Mouse (Mus musculus) heart, embryonic 15.5 days (tissue): ENCODE measurements around the gene Pla2g15. TPM values are rescaled to one million over a fixed set of nuclear protein-coding genes. Genes with fewer than 3 reads are reported as not detected.

ENCODE experiments used
- ATAC-seq: fragments of 200-750 bp; cut with Nextera tagmentation; replicated peaks from 2 replicates; pipeline ENCODE4 v1.8.0; 2017; ENCODE audit warnings: low read depth, moderate TSS enrichment; ENCODE audit not compliant: insufficient number of reproducible peaks, insufficient read depth, low FRiP score
- H3K27ac ChIP-seq: fragments of 300-500 bp; sonication (generic); 2 replicates; pipeline ENCODE4 v1.5.1; 2015; ENCODE audit warnings: mild to moderate bottlenecking, inconsistent platforms
- H3K27me3 ChIP-seq: fragments of 300-500 bp; sonication (generic); 2 replicates; pipeline ENCODE4 v1.6.1; 2015; ENCODE audit warnings: inconsistent platforms
- H3K36me3 ChIP-seq: fragments of 300-500 bp; sonication (generic); 2 replicates; pipeline ENCODE4 v1.6.1; 2015; ENCODE audit warnings: mild to moderate bottlenecking, inconsistent platforms
- H3K4me1 ChIP-seq: fragments of 300-500 bp; sonication (generic); replicated peaks from 2 replicates; pipeline ENCODE4 v1.6.1; 2015; ENCODE audit warnings: inconsistent platforms
- H3K4me2 ChIP-seq: fragments of 300-500 bp; sonication (generic); 2 replicates; pipeline ENCODE4 v1.6.1; 2015; ENCODE audit warnings: inconsistent platforms, mild to moderate bottlenecking, moderate library complexity
- H3K4me3 ChIP-seq: fragments of 300-500 bp; sonication (generic); 2 replicates; pipeline ENCODE4 v1.5.1; 2015; ENCODE audit warnings: mild to moderate bottlenecking, inconsistent platforms
- H3K9ac ChIP-seq: fragments of 300-500 bp; sonication (generic); 2 replicates; pipeline ENCODE4 v1.6.1; 2015; ENCODE audit warnings: mild to moderate bottlenecking, inconsistent platforms
- H3K9me3 ChIP-seq: fragments of 300-500 bp; sonication (generic); replicated peaks from 2 replicates; pipeline ENCODE4 v1.6.1; 2016; ENCODE audit warnings: inconsistent platforms
- WGBS: fragments of 180-500 bp; shearing (Covaris S2); methylation state at CpG from one replicate; pipeline ENCODE4 v1.1.7; 2015; ENCODE audit warnings: mixed read lengths; 5-methylcytosine and 5-hydroxymethylcytosine counted together
- polyA plus RNA-seq: library from polyadenylated mRNA; unstranded; fragments of >200 nt; fragmentation: Nextera tagmentation; extraction: Ambion mirVana; gene quantifications from 2 replicates; pipeline ENCODE4 v1.2.1, GENCODE M21; 2015

The Pla2g15 gene
- polyA plus RNA-seq, 1 experiment from 2014 or later: 7.0 TPM

DNA sequence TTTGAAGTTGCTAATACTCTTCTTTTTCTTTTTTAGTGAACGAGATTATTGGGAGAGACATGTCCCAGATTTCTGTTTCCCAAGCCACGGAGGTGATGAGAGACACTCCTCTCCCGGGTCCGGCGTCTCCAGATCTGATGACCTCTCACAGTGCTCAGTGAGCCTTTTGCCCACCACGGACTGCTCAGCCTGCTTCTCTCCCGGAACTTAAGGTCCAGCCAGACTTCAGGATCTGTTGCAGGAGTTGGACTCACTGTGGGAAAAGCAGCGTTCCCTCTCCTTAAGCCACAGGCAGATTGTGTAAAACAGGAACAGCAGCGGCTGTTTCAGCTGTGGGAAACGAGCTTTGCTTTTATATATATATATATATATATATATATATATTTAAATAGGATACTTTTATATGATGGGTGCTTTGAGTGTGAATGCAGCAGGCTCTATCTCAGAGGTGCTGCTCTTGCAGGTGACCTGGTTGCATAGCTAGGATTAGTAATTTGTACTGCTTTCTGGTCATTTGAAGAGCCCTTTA, 22.3 kb upstream of the Pla2g15 start:
- no peak overlapping the region for H3K27ac ChIP-seq
- no peak overlapping the region for H3K9ac ChIP-seq
- no peak overlapping the region for H3K4me3 ChIP-seq
- 89% methylated on average over 10 of the region's 10 CpGs for WGBS
- no peaks in the 10 kb centered on the region for H3K9me3 ChIP-seq
- H3K36me3 ChIP-seq: peaks cover 42% of the 10 kb centered on the region
- no peak overlapping the region for H3K4me2 ChIP-seq
- no peaks in the 10 kb centered on the region for H3K4me1 ChIP-seq
- no peaks in the 10 kb centered on the region for H3K27me3 ChIP-seq
- no peak for ATAC-seq

DNA sequence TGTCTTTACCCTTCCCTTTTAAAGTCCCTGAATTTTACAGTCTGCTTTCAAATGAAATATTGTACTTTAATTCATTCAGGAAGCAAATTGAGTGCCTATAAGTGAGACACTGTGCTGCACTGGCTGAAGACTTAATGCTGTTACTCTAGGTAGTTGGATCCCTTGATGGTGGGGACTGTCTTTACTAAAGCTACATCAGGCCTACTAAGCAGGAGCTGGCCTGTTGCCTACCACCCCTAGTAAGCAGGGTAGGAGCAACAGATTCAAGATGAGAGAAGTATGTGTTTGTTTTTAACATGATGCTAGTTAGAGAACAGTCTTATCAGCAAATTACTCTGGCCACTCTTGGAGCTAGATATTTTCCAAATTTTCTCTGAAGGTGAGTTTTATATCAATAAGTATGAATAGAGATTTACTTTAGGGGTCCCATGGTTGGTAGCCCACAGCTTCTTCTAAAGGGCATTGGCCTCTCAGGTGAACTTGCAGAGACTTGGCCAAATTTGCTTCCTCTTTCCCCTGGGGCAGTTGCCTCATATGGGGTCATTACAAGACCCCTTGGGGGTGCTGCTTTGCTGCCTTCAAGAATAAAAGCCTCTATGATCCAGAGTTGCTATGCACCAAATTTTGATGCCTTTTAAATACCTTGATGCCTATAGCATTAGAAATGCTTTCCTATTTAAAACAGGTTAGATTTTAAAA, 20.8 kb upstream of the Pla2g15 start:
- ATAC-seq: no peak
- no peaks in the 10 kb centered on the region for H3K4me1 ChIP-seq

DNA sequence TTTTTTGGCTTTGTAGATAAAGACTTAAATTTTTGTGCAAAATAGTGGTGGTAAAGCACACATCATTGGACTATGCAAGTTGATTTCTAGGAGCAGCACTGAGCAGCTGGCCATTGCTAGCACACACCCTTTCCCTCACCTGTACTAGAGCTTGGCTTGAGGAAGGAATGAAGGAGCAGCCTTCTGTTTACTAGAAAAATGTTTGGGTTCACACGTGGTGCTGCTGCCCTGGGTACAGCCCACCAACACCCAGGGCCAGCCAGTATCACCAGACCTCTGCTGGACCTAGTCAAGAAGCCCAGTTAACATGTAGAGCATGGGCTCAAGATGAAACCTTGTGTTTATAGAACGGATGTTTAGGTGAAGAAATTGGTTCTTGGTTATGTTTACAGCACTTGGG, 20.2 kb upstream of the Pla2g15 start:
- ATAC-seq: no peak
- H3K36me3 ChIP-seq: peaks cover 38% of the 10 kb centered on the region
- no peaks in the 10 kb centered on the region; the same call in 1 of the 2 replicates for H3K4me1 ChIP-seq
- H3K9me3 ChIP-seq: no peaks in the 10 kb centered on the region
- no peak overlapping the region for H3K27ac ChIP-seq
- H3K9ac ChIP-seq: no peak overlapping the region
- H3K4me3 ChIP-seq: no peak overlapping the region
- H3K4me2 ChIP-seq: no peak overlapping the region
- 82% methylated on average over 2 of the region's 2 CpGs for WGBS
- peaks cover 12% of the 10 kb centered on the region for H3K27me3 ChIP-seq

More for the DNA sequence above, 20.8 kb upstream of the Pla2g15 start:
- Histone ChIP-seq H3K9ac (no peak overlapping the region), H3K27ac (no peak overlapping the region), H3K36me3 (peaks cover 38% of the 10 kb centered on the region), H3K27me3 (peaks cover 6% of the 10 kb centered on the region; the same call in 1 of the 2 replicates), H3K9me3 (no peaks in the 10 kb centered on the region), H3K4me3 (no peak overlapping the region), H3K4me2 (no peak overlapping the region)

DNA sequence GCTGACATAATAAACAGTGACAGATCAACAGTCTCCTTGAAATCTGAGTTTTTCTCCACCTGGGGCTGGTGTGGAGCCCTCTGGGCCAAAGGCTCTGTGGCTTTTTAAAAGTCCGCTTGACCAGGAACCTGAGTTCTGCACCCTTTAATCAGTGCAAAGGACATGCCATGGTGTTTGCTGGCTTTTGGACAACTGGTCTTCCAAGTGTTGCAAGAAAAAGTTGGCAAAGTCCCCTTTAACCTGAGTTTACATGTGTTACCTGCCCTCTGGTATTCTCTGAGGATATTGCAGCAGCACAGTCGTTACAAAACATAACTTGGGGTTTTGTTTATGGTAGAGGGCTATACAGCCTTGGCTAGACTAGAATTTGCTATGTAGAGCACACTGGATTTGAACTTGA, 19.7 kb upstream of the Pla2g15 start:
- Histone ChIP-seq H3K27ac (no peak overlapping the region), H3K9ac (no peak overlapping the region), H3K9me3 (no peaks in the 10 kb centered on the region), H3K36me3 (peaks cover 38% of the 10 kb centered on the region), H3K4me1 (peaks cover under 1% of the 10 kb centered on the region; the same call in 1 of the 2 replicates), H3K4me2 (no peak overlapping the region), H3K4me3 (no peak overlapping the region), H3K27me3 (peaks cover 17% of the 10 kb centered on the region)
- 82% methylated on average over 2 of the region's 2 CpGs for WGBS
- ATAC-seq: no peak

DNA sequence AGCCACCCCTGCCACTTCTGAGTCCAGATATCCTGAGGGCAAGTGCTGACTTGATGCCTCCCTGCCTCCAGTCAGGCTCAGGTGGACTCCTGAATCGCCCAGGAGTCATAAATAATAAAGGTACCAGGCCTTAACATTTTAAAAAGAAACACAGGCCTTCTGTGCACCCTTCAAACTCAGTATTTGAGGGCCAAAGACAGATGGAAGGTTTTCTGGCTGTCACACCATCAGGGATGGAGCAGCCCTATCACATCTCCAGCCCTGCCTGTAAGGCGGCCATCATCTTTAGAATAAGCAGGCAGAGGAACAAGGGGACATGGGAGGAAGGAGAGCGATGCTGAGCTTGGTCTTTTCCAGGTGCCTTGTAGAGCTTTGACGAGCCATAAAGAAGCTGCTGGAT, 19.2 kb upstream of the Pla2g15 start:
- H3K4me3 ChIP-seq: no peak overlapping the region
- no peak overlapping the region for H3K27ac ChIP-seq
- no peak overlapping the region for H3K4me2 ChIP-seq
- no peaks in the 10 kb centered on the region for H3K9me3 ChIP-seq
- peaks cover 38% of the 10 kb centered on the region for H3K36me3 ChIP-seq
- no peak overlapping the region for H3K9ac ChIP-seq
- peaks cover 22% of the 10 kb centered on the region for H3K27me3 ChIP-seq
- WGBS: 93% methylated on average over 4 of the region's 4 CpGs
- H3K4me1 ChIP-seq: peaks cover 5% of the 10 kb centered on the region
- ATAC-seq: no peak

DNA sequence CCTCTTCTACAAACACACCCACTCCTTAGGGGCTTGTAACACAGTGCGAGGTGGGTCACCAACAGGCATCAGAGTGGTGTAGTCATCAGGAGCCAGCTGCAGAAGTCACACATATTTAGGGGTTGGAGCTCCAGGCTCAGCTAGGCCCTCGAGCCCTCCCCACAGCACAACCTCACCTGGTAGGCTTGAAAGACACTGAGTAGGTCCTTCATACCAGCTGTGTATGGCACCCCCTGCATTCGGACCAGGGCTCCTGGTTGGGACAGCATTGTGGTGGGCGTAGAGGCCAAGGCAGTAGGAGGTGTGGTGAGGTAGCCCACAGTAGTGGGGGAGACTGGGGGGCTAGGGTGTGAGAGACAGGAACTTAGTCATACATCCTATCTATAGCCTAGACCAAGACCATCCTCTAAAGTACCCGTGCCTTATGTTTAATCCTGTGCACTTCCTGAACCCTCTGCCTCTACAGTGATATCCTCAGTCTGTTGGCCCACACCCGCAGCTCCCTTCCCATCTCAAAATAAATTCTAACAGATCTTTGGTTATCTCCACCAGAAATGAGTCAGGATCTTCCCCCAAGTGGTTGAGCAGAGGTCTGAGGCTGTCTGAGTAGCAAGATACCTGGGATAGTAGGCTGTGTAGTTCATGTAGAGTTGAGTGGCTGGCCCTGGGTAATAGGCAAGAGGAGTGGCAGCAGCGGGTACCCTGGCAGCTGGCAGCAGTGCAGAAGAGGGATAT, 18.5 kb upstream of the Pla2g15 start:
- H3K9me3 ChIP-seq: no peaks in the 10 kb centered on the region
- H3K9ac ChIP-seq: no peak overlapping the region
- peaks cover 12% of the 10 kb centered on the region for H3K4me1 ChIP-seq
- ATAC-seq: no peak
- peaks cover 28% of the 10 kb centered on the region for H3K27me3 ChIP-seq
- H3K4me3 ChIP-seq: no peak overlapping the region
- H3K36me3 ChIP-seq: peaks cover 38% of the 10 kb centered on the region
- H3K27ac ChIP-seq: no peak overlapping the region
- 86% methylated on average over 7 of the region's 7 CpGs for WGBS
- no peak overlapping the region for H3K4me2 ChIP-seq

DNA sequence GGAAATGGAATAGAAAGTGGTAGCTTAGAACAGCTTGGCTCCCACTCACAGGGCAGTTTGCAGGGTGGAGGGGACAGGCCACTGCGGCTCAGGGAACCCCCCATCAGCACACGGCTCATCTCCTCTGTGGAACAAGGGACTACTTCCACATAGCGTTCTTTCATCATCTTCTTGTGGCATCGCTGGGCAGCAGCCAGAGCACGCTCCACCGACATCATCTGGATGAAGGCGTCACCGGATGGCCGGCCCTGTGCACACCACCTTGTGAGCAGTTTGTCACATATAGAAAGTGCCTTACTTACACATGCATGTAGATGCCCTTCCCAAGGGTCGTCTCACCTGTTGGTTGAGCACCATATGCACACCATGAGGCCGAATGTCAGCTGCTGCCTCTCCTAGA, 17.8 kb upstream of the Pla2g15 start:
- 88% methylated on average over 11 of the region's 11 CpGs for WGBS
- H3K36me3 ChIP-seq: peaks cover 34% of the 10 kb centered on the region

DNA sequence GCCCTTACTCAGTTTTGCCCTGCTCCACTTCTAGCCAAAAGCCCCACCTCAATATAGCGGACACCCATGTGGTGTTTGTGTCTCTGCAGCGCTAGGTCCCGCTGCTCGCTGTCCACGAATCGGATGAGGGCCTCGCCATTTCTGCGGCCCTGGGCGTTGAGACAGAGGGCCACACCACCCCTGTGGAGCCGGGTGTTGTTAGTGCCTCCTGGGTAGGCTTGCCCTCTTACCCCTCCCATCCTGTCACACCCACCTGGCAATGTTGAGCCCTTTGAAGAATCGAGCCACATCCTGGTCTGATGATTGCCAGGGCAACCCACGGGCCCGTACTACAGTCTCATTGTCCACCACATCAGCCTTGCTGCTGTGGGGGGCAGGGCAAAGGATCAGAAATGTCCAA, 16.7 kb upstream of the Pla2g15 start:
- H3K36me3 ChIP-seq: peaks cover 22% of the 10 kb centered on the region
- H3K4me3 ChIP-seq: no peak overlapping the region
- H3K9ac ChIP-seq: no peak overlapping the region
- WGBS: 65% methylated on average over 13 of the region's 13 CpGs
- no peak overlapping the region for H3K4me2 ChIP-seq
- H3K27me3 ChIP-seq: peaks cover 36% of the 10 kb centered on the region
- peaks cover 26% of the 10 kb centered on the region for H3K4me1 ChIP-seq
- no peak for ATAC-seq
- H3K9me3 ChIP-seq: no peaks in the 10 kb centered on the region
- H3K27ac ChIP-seq: no peak overlapping the region

More for the DNA sequence above, 17.8 kb upstream of the Pla2g15 start:
- no peak for ATAC-seq
- no peak overlapping the region for H3K9ac ChIP-seq
- H3K4me3 ChIP-seq: no peak overlapping the region
- no peak overlapping the region for H3K27ac ChIP-seq
- peaks cover 35% of the 10 kb centered on the region for H3K27me3 ChIP-seq
- H3K4me1 ChIP-seq: peaks cover 19% of the 10 kb centered on the region
- no peaks in the 10 kb centered on the region for H3K9me3 ChIP-seq
- H3K4me2 ChIP-seq: no peak overlapping the region

DNA sequence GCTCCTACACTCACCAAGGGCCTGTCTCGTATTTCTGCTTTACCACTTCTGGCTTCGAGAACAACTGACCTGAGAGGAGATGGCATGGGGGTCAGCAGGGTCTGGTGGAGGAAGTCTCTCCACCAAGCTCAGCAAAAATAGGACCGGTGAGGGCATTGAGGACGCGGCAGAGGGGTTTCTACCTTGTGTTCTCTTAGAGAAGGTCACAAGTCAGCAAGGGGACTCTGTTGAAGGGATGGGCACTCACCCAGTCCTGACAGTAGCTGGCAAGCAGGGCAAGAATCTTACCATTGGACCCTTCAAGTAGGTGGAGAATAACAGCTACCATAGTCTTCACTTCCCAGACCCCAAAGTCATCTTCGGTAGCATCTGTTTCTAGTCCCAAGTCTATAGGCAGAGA, 16.3 kb upstream of the Pla2g15 start:
- no peaks in the 10 kb centered on the region for H3K9me3 ChIP-seq
- H3K4me3 ChIP-seq: no peak overlapping the region
- H3K27ac ChIP-seq: no peak overlapping the region
- H3K4me2 ChIP-seq: no peak overlapping the region
- peaks cover 36% of the 10 kb centered on the region for H3K27me3 ChIP-seq
- peaks cover 27% of the 10 kb centered on the region for H3K4me1 ChIP-seq
- H3K9ac ChIP-seq: no peak overlapping the region
- peaks cover 18% of the 10 kb centered on the region for H3K36me3 ChIP-seq
- 75% methylated on average over 6 of the region's 6 CpGs for WGBS
- no peak for ATAC-seq

DNA sequence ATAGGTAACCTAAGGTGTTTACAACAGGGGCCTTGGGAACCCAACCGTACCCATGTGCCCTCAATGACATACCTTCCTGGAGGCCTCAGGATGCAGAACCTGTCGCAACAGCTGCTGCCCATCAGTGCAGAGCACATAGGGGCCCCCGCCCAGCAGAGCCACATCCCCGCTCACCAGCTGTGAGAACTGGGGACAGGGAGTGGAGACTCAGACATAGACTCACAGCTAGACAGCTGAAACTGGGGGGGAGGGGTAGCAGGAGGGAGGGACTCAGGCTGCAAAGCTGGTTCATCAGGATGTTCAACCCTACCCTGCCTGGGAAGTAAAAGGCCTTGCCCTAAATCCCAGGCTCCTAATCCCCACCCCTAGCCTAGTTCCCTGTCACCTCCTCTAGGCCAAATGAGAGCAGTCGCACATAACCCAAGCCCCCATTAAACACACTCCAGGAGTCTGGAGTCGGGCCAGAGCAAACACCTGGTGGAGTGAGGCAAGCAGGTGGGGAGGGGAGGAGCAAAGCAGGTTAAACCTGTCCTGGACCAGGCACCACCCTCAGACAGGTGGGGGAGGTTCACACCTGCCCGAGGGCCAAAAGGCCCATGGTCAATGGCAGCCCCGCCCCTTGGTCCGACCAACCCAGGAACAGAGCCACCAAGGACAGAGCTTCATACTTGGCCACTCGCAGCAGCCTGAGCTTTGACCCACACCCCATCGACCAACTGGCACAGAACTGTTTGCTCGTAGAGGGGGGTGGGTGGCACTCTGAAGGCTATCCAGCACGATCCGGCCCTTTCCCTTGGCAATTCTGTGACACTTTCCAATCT, 15.2 kb upstream of the Pla2g15 start:
- 29% methylated on average over 14 of the region's 14 CpGs for WGBS

DNA sequence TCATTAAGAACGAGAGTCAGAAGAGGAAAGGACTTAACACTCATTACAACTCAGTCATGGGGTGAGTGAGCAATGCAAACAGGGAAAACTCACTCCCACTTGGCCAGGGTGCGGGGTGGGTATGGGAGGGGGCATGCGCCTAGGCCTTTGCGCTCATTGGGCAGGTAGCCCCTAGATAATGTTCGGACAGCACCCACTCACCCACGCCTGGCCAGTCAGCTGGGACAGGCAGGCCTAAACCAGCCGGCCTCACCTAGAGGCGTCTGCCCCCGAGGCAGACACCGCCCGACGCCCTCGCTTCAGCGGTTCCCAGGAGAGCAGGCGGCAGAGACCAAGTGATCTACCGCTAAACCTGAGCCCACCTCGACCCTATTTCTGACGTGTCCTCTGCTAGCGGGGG, 14.5 kb upstream of the Pla2g15 start:
- peaks cover 36% of the 10 kb centered on the region for H3K27me3 ChIP-seq
- H3K36me3 ChIP-seq: peaks cover 11% of the 10 kb centered on the region
- no peaks in the 10 kb centered on the region for H3K9me3 ChIP-seq
- H3K4me3 ChIP-seq: peak overlapping the region; percentile 64
- ATAC-seq: no peak
- H3K4me1 ChIP-seq: peaks cover 27% of the 10 kb centered on the region
- H3K4me2 ChIP-seq: peak overlapping the region; percentile 100
- no peak overlapping the region; the same call in 1 of the 2 replicates for H3K27ac ChIP-seq
- peak overlapping the region; percentile 45 for H3K9ac ChIP-seq
- 13% methylated on average over 19 of the region's 19 CpGs for WGBS

More for the DNA sequence above, 15.2 kb upstream of the Pla2g15 start:
- Histone ChIP-seq H3K4me3 (no peak overlapping the region; the same call in 1 of the 2 replicates), H3K36me3 (peaks cover 12% of the 10 kb centered on the region), H3K27me3 (peaks cover 36% of the 10 kb centered on the region), H3K9ac (no peak overlapping the region), H3K27ac (no peak overlapping the region), H3K4me2 (peak overlapping the region; percentile 7; the same call in 1 of the 2 replicates), H3K4me1 (peaks cover 27% of the 10 kb centered on the region), H3K9me3 (no peaks in the 10 kb centered on the region)
- no peak; the same call in 1 of the 2 replicates for ATAC-seq
